Mouse (Mus musculus) Patski (cell line): ENCODE results near the gene Fxn. TPM values are rescaled to one million over a fixed set of nuclear protein-coding genes. Genes with fewer than 3 reads are reported as not detected.
A peak's percentile ranks its signal among the peaks of the same experiment; 100 is the strongest.

Source experiments
- ATAC-seq: fragments of 100-300 bp; one replicate; pipeline ENCODE4 v1.8.0; 2021
- CTCF ChIA-PET: fragments of 350-600 bp; sonication (Branson Sonifier 250); formaldehyde crosslinking; loops from one replicate; lab custom pipeline; 2022; ENCODE audit warnings: inconsistent platforms; lab: Charles Lee
- POLR2A ChIA-PET: fragments of 350-600 bp; sonication (Branson Sonifier 250); formaldehyde crosslinking; loops from one replicate; lab custom pipeline; 2022; ENCODE audit warnings: antibody characterized with exemption, inconsistent platforms; lab: Charles Lee
- DNase-seq: peaks from one replicate; pipeline ENCODE4 v3.0.0-alpha.2; 2011; ENCODE audit warnings: low read depth, low spot score
- H3K27me3 ChIP-seq: fragments of 371-371 bp; one replicate; pipeline ENCODE4 v1.5.1; 2021
- CTCF ChIP-seq: fragments of 100-300 bp; IDR thresholded peaks from one replicate; pipeline ENCODE4 v1.5.1; 2021
- in situ Hi-C: fragments of 300-500 bp; cut with MboI; formaldehyde crosslinking; loops from 3 replicates; pipeline ENCODE4 v1.11.1; 2018; ENCODE audit warnings: low pct_unique_long_range_greater_than_20kb, mixed read lengths
- polyA plus RNA-seq: library from polyadenylated mRNA; unstranded; gene quantifications from one replicate; pipeline ENCODE4 v1.2.3, GENCODE M21; 2021

Fxn gene
- polyA plus RNA-seq, 1 experiment from 2014 or later = 20.9 TPM

DNA sequence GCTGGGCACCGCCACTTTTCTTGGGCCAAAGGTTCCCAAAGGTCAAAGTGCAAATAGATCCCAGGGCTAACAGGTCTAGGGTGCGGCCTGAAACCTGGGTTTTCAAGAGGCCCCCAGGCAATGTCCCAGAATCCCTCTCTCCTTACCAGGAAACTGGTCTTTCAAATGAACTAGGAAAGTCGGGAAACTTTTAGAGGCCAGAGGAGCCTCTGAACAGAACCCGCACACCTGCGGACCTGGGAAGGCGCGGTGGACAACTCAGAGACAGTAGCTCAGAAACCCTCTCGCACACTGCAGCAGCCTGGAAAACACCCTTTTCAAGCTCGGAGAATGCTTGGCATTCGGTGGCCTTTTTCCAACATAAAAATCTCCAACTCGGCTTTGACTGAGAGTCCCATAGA is 56.6 kb downstream of the Fxn start:
- POLR2A ChIA-PET = interaction anchor here (0.6 to 0.9 kb wide), 3 partner anchors 9 to 32 kb away, joined by 3 to 4 read pairs (median 3); no protein-coding TSS in a partner anchor
- no peak for TF ChIP-seq CTCF
- DNase-seq = no peak

DNA sequence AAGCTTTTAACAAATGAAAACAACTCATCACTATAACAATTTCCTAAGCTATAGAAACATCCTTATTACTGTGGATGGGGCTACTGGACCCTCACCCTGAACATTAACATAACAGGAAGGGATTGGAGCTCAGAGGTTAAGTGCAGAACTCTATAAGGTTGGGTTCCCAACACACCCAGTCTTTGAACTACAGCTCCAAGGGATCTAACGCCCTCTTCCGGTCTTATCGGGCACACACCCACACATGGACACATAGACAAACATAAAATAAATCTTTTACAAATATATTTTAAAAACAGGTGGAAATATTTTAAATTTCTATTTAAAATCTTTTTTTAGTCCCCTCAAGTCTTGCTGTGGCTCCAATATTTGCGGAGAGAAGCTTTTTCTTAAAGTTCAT is 59.0 kb downstream of the Fxn start:
- TF ChIP-seq CTCF = peak; percentile 55
- POLR2A ChIA-PET = interaction anchor here (1.2 kb wide), 1 partner anchor 16 kb away, joined by 3 read pairs; no protein-coding TSS in a partner anchor
- CTCF ChIA-PET = interaction anchor here (0.7 to 4.0 kb wide), 15 partner anchors 8 to 70 kb away, joined by 3 to 13 read pairs (median 3); no protein-coding TSS in a partner anchor
- no peak for ATAC-seq
- in situ Hi-C loops = loop anchor here (5.0 kb wide), 1 partner anchor 69 kb away; no protein-coding TSS in a partner anchor
- H3K27me3 ChIP-seq = no peaks in the 10 kb centered on the region
- DNase-seq = no peak

More for the DNA sequence above, 56.6 kb downstream of the Fxn start:
- H3K27me3 ChIP-seq = no peaks in the 10 kb centered on the region
- in situ Hi-C loops = loop anchor here (5.0 kb wide), 1 partner anchor 72 kb away; no protein-coding TSS in a partner anchor
- CTCF ChIA-PET = interaction anchor here (1.2 to 4.0 kb wide), 5 partner anchors 9 to 362 kb away, joined by 3 to 13 read pairs (median 4); no protein-coding TSS in a partner anchor
- ATAC-seq = no peak

- POLR2A ChIA-PET = interaction anchor here (1.2 kb wide), 1 partner anchor 16 kb away, joined by 3 read pairs; no protein-coding TSS in a partner anchor
- TF ChIP-seq CTCF = no peak
- DNase-seq (no peak), ATAC-seq (no peak)
- CTCF ChIA-PET = interaction anchor here (0.7 to 4.0 kb wide), 13 partner anchors 8 to 69 kb away, joined by 3 to 13 read pairs (median 3); no protein-coding TSS in a partner anchor
- no peaks in the 10 kb centered on the region for H3K27me3 ChIP-seq
- in situ Hi-C loops = loop anchor here (5.0 kb wide), 1 partner anchor 69 kb away; no protein-coding TSS in a partner anchor
Observed at GRCm38 (mm10) chr19:24220795-24221445, 59.5 kb downstream of the Fxn start.

DNA sequence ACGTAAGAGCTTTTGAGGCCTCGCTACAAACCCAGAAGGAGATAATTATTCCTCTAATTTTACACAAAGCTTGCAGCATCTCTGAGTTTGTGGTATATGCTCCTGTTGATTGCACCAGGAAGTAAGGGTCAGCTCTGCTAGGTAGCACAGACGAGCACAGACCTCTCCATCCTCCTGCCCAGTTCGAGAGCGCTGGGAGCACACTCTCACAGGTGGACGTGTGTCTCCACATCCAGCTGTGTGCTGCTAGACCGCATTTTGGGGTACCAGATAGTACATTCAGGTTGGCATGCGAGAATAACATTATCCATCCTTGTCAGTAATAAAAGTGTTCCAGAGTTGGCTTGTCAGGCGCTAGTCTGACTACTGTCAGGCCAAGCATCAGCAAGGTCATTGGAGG is 61.4 kb downstream of the Fxn start:
- DNase-seq = no peak

DNA sequence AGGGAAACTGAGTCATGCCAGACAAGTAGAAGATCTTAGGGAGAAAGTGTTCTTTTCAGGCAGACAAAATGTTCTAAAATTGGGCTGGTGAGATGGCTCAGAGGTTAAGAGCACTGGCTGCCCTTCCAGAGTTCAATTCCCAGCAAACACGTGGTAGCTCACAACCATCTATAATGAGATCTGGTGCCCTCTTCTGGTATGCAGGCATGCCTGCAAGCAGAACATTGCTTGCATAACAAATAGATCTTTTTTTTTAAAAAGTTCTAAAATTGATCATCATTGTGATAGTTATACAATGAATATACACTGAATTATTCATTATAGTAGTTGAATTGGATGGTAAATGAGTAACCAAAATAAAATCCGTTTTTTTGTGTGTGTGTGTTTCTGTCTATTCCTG is 62.1 kb downstream of the Fxn start:
- TF ChIP-seq CTCF = peak; percentile 65

More for the DNA sequence above, 61.4 kb downstream of the Fxn start:
- CTCF ChIA-PET = interaction anchor here (0.7 to 2.5 kb wide), 4 partner anchors 13 to 66 kb away, joined by 3 to 7 read pairs (median 5); no protein-coding TSS in a partner anchor
- no peak for TF ChIP-seq CTCF
- ATAC-seq = no peak
- no peaks in the 10 kb centered on the region for H3K27me3 ChIP-seq
- in situ Hi-C loops = no loop called here
- POLR2A ChIA-PET = no interaction called here

DNA sequence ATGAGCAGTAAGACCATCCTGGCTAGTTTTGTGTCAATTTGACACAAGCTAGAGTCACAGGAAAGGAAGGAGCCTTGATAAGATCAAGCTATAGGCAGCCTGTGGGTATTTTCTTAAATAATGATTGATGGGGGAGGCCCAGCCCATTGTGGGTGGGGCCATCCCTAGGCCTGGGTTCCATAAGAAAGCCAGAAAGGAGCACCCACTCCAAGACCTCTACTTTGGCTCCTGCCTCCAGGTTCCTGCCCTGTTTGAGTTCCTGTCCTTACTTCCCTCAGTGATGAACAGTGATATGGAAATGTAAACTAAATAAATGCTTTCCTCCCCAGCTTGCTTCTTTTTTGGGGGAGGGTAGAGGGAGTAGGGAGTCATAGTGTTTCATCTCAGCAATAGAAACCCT is 62.6 kb downstream of the Fxn start:
- ChIA-PET CTCF (interaction anchor here (1.8 to 2.5 kb wide), 2 partner anchors 12 to 64 kb away, joined by 7 to 9 read pairs; no protein-coding TSS in a partner anchor), POLR2A (no interaction called here)
- ATAC-seq = no peak
- no peak for TF ChIP-seq CTCF
- in situ Hi-C loops = no loop called here
- DNase-seq = no peak
- H3K27me3 ChIP-seq = no peaks in the 10 kb centered on the region

More for the DNA sequence above, 62.1 kb downstream of the Fxn start:
- ChIA-PET CTCF (interaction anchor here (0.7 to 2.5 kb wide), 4 partner anchors 12 to 65 kb away, joined by 3 to 7 read pairs (median 5); no protein-coding TSS in a partner anchor), POLR2A (no interaction called here)
- DNase-seq = no peak
- no peak for ATAC-seq
- in situ Hi-C loops = no loop called here
- no peaks in the 10 kb centered on the region for H3K27me3 ChIP-seq

DNA sequence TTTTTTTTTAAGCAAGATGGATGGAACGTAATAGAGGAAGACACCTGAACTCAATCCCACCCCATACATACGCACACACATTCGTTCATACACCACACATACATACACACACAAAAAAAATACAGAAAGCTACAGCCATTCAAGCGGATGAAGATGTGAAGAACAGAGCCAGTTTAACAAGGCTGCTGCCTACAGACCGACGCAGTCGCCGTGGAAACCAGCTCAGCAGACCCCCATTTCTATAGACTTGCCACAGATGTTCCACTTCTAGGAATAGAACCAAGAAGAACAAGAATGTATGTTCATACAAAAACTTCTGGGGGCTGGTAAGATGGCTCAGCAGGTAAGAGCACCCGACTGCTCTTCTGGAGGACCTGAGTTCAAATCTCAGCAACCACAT is 63.6 kb downstream of the Fxn start:
- no peak for ATAC-seq
- TF ChIP-seq CTCF = no peak
- POLR2A ChIA-PET = no interaction called here
- in situ Hi-C loops = no loop called here
- CTCF ChIA-PET = interaction anchor here (0.9 to 1.8 kb wide), 2 partner anchors 10 to 20 kb away, joined by 3 to 9 read pairs; no protein-coding TSS in a partner anchor
- DNase-seq = no peak
- no peaks in the 10 kb centered on the region for H3K27me3 ChIP-seq

- CTCF ChIA-PET = interaction anchor here (1.0 to 1.3 kb wide), 2 partner anchors 9 to 62 kb away, joined by 3 to 5 read pairs; no protein-coding TSS in a partner anchor
- in situ Hi-C loops = no loop called here
- ATAC-seq = no peak
- POLR2A ChIA-PET = interaction anchor here (2.0 kb wide), 1 partner anchor 9 kb away, joined by 4 read pairs; no protein-coding TSS in a partner anchor
- H3K27me3 ChIP-seq = no peaks in the 10 kb centered on the region
- DNase-seq = no peak
- no peak for TF ChIP-seq CTCF
Observed at GRCm38 (mm10) chr19:24214939-24215338, 65.5 kb downstream of the Fxn start.

DNA sequence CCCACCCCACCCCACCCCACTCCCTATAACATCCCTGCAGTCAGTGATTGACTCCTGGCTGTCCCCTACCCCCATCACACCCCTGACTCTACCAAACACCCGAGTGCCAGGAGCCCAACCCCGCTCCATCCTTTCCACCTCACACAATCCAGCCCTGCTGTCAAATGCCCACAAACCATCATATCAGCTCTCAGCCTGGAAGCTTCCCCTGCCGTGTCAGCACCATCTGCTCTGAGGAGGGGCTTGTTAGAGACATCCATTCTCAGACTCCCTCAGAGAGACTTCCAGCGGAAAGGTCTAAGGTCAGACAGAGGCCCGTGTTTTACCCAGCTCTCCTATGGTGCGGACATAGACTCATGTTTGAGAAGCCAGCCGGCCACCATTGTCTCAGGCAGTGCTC is 67.1 kb downstream of the Fxn start:
- POLR2A ChIA-PET = no interaction called here
- TF ChIP-seq CTCF = no peak
- CTCF ChIA-PET = interaction anchor here (1.1 to 1.6 kb wide), 4 partner anchors 8 to 46 kb away, joined by 3 to 6 read pairs (median 4); no protein-coding TSS in a partner anchor
- in situ Hi-C loops = no loop called here
- DNase-seq = no peak
- no peaks in the 10 kb centered on the region for H3K27me3 ChIP-seq
- ATAC-seq = no peak

GRCm38 (mm10) chr19:24212552-24213249 is 67.7 kb downstream of the Fxn start:
- POLR2A ChIA-PET = no interaction called here
- in situ Hi-C loops = no loop called here
- H3K27me3 ChIP-seq = no peaks in the 10 kb centered on the region

More at GRCm38 (mm10) chr19:24212552-24213249, 67.7 kb downstream of the Fxn start:
- no peak for ATAC-seq
- no peak for DNase-seq
- no peak for TF ChIP-seq CTCF
- CTCF ChIA-PET = interaction anchor here (0.9 to 1.6 kb wide), 5 partner anchors 9 to 51 kb away, joined by 3 to 6 read pairs (median 3); no protein-coding TSS in a partner anchor

Other genes starting within 250 kb of the Fxn start
- 2.3 TPM for gene Fam189a2, start 249.6 kb downstream of the Fxn start, polyA plus RNA-seq
- gene Tjp2, start 55.6 kb downstream of the Fxn start, polyA plus RNA-seq = 43.3 TPM
- gene Fam122a, start 196.8 kb upstream of the Fxn start, polyA plus RNA-seq = 29.6 TPM